Mouse (Mus musculus): ENCODE data around the gene Aldh16a1. TPM values are rescaled to one million over a fixed set of nuclear protein-coding genes. Genes with fewer than 3 reads are reported as not detected.
"Not testable (repeated sequence)": the region's sequence is repeated elsewhere in the genome, so short reads cannot be mapped to it uniquely, and the experiment has no call there.

Gene Aldh16a1
- total RNA-seq, 4 experiments from 2014 or later: 76.3 to 79.7 (median 77.2) TPM

DNA sequence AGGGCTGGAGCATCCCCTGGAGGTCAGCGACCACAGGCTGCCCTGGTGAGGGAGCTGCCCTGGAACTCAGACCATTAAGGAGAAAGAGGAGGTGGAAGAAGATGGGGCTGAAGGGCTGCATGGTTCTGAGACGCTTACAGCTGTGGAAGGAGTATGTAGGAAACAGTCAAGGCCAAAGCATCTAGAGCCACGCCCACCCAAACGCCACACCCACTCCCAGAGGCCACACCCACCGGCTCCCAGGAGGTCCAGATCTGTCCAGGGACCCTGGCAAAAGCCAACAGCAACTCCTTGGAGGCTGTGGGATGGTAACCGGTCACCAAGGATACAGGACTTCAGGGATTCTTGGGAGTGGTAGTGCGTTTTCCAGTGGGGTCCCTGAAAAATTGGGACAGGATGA is 24.2 kb upstream of the Aldh16a1 start:
- DNase-seq: no peak

DNA sequence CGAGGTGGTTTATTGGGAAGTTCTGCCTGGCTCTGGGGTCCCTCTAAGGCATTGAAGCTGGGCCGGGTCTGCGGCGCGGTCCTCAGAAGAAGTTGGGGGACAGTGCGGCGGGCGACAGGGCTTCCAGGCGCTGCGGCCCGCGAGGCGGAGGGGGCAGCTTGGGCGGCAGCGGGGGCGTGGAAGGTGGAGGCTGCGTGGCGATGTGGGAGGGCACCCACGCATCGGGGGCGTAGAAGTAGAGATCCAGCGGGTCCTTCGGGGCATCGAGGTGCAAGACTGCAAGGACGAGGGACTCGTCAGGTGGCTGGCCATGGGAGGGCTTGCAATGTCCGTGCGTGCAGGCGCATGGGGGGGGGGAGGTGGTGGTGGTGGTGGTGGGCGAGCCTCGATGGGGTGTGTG is 22.0 kb upstream of the Aldh16a1 start:
- no peak for DNase-seq

DNA sequence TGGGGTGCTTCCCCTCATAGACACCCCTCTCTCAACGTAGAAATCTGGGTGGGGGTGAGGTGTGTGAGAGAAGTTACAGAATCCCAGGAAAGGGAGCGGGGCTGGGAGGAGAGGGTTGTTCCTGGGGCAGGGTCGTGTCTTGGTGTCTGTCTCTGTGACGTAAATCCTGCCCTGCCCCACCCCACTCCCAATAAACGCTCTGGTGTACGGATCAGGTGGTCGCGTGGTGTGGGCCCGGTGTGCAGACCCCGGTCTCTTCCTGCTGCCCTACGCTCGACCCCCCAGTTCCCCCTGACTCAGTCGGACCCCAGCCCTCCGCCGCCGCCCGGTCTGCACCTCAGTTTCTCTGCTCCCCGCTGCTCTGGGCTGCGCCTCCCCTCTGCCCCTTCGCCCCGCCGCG is 21.5 kb upstream of the Aldh16a1 start:
- no peak for DNase-seq

DNA sequence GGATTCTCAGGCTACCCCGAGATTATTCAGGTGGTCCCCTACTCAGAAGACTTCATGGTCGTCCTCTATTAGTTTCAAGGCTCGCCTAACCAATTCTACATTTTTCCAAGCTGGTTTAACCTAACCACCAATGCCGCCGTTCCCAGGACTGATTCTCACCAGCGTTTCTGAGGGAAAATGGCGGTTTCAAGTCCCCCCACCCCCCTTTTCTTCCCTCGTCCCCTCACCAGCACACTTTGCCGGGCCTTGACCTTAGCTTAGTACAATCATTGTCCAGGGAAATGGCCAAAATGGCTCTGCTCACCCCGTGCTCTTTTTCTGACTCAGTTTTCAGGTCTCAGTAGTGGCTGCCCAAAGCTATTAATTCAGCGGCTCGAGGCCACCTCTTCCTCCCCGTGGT is 21.0 kb upstream of the Aldh16a1 start:
- no peak for DNase-seq

DNA sequence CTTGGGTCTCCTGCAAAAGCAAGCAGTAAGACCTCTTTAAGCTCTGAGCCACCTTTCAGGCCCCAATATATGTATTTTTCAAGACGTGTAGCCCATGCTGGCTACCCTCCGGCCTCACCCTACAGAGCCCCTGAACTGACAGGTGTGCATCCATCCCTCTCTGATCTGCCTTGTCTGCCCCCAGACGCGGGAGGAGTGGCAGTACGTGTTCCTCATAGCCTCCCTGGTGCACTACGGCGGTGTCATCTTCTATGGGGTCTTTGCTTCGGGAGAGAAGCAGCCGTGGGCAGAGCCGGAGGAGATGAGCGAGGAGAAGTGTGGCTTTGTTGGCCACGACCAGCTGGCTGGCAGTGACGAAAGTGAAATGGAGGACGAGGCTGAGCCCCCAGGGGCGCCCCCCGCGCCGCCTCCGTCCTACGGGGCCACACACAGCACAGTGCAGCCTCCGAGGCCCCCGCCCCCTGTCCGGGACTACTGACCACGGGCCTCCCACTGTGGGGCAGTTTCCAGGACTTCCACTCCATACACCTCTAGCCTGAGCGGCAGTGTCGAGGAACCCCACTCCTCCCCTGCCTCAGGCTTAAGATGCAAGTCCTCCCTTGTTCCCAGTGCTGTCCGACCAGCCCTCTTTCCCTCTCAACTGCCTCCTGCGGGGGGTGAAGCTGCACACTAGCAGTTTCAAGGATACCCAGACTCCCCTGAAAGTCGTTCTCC is 20.3 kb upstream of the Aldh16a1 start:
- no peak for DNase-seq

DNA sequence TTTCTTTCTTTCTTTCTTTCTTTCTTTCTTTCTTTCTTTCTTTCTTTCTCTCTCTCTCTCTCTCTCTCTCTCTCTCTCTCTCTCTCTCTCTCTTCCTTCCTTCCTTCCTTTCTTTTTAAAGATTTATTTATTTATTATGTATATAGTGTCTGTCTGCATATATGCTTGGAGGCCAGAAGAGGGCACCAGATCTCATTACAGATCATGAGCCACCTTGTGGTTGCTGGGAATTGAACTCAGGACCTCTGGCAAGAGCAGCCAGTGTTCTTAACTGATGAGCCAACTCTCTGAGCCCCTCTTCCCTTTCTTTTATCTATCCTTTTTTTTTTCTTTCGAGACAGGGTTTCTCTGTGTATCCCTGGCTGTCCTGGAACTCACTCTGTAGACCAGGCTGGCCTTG is 19.4 kb upstream of the Aldh16a1 start:
- not testable (repeated sequence) for DNase-seq

DNA sequence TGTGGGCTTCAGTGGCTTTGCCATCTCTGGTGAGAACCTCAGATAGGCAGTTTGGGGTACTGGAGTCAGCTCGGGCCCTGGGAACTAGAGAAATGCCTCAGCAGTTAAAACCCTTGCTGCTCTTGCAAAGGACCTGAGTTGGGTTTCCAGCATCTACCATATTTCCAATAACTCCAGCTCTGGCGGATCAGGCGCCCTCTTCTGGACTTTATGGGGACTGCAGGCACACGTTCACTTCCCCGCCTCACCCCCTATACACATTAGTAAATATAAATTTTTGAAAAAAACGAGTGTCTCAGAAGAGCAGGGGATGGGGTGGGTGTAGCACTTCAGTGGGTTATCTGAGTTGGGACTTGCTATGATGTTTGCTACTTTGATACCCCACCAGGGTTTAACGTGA is 18.6 kb upstream of the Aldh16a1 start:
- DNase-seq: no peak

DNA sequence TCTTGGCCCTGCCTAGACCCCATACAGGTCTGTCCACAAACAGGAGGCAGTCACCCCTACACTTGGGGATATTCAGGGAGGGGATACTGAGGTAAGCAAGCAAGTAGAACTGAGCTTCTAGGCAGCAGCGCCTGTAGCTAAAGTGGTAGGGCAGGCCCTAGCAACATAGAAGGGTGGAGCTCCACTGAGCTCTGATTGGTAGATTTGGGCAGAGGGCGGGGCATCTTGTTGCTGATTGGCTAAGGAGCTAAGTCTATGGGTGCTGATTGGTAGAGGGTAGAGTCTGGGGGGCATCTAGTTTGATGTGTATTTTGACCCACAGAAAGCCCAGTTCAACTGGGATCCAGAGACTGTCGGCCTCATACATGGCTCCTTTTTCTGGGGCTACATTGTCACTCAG is 15.1 kb upstream of the Aldh16a1 start:
- DNase-seq: no peak

DNA sequence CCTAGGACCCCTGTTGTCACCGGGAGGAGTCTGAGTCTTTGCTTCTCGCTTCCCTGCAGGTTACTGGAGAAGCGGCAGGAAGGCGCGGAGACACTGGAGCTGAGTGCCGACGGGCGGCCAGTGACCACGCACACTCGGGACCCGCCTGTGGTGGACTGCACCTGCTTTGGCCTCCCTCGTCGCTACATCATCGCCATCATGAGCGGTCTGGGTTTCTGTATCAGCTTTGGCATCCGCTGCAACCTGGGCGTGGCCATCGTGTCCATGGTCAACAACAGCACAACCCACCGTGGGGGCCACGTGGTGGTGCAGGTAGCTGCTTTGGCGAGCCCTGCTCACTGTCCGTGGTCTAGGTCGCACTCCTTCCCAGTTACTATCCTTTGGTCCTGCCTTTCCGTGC is 14.3 kb upstream of the Aldh16a1 start:
- no peak for DNase-seq

DNA sequence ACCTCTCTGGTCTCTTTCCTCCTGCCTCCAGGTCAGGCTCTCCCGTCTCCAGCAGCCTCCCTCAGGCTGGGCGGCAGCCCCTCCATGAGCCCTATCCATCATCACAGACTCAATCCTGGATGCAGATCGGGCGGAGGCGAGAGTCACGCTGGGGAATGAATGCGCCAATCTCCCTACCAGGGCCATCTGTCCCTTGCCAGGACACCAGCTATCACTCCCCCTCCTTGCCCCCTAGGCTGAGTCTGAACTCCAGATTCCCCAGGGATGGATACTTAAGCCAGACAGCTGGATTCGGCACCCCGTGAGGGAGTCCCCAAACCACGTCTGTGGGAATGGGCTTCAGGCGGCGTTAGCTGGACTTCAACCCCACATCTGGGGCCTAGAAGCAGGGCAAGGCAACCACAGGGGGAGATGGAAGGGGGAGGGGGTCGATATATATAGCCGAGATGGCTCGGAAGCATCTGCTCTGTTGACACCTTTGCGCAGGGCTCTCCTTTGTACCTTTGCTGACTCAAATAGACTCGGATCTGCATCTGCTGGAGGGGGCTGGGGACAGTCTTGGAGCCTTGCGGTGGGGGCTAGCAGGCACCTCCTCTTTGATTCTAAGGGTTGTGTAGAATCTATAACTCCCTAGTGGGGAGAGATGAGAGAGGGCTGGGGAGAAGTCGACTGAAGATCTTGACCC is 13.5 kb upstream of the Aldh16a1 start:
- no peak for DNase-seq

DNA sequence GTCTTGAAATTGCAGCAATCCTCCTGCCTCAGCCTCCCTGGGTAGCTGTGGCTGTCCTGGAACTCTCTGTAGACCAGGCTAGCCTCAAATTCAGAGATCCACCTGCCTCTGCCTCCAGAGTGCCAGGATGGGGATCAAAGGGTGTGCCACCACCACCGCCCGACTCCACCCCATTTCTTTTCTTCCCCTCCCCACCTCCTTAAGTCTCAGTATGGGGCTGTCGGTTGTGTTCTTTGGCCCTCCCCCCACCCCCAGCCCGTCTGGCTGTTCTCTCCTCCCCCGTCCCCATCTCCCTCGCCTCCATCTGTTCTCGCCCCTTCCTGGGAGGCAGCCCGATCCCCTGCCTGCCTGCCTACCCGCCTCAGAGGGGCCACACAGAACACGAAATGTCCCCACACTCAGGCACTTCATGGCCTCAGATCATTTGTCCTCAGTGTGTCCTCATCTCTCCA is 12.6 kb upstream of the Aldh16a1 start:
- no peak for DNase-seq

DNA sequence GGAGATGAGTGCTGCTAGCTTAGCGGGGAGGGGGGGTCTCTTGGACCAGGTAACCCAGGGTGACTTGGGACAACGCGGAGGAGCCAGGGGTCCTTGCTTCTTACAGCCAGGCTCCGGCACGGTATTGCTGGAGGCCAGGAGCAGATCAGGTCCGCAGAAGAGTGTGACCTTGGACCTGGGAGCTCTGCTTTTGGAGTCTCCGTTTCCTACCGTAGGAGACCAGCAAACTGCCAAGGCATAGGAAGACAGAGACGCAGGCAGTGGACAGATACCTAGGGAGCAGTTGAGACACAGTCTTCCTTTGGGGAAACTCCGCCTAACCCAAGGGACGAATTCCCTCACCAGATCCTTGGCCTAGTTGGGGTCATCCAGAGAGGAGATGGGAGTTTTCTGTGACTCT is 11.3 kb upstream of the Aldh16a1 start:
- DNase-seq: no peak

DNA sequence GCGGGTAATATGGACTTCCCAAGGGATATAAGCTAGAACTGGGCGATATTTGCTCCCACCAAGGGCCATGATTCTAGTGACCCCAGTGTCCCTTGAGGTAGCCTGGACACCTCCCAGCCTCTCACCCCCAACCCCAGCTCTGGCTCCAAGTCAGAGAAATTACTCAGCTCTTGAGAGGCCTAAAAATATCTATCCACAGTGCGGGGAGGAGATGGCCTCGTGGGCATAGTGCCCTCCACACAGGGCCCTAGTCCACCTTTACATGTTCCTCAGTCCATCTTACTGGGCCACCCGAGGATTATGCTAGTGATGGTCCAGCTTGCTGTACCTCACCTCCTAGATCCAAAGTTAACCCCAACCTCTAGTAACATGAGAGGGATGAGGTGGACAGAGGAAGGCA is 10.4 kb upstream of the Aldh16a1 start:
- DNase-seq: no peak

DNA sequence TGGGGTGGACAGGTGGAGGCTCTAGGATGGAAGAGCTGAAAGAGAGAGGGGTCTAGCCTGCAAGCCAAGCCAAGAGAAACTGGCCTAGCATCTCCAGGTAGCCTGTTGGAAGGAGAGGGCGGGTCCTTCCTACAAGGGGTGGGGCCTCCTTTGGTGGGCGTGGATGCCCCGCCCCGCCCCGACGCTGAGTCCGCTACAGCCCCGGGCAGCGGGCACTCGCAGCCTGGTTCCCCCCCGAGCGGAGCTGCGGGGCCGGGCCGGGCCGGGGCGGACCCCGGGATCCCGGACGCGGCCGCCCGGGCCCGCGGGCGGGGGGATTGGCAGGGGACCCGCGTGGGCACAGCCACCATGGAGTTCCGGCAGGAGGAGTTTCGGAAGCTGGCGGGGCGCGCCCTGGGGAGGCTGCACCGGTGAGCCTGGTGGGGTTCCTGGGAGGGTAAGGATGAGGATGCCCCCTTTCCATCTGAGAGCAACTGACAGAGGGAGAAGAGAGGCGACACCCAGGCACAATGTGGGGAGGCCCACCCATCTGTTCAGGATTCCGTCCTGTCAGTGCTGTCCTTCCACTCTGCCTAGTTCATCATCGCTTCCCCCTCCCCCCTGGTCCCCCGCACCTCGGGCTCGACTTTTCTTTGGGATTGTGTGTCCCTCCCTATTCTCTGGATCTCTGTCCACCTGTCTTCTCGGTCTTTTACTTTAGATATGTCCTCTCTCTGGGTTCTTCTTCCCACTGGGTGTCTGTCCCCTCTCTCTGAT is 9.5 kb upstream of the Aldh16a1 start, which contains the start of gene Slc17a7:
TSS of gene Slc17a7 (plus strand) at position 215 of the 756 bp plus-strand sequence.
- no peak for DNase-seq

DNA sequence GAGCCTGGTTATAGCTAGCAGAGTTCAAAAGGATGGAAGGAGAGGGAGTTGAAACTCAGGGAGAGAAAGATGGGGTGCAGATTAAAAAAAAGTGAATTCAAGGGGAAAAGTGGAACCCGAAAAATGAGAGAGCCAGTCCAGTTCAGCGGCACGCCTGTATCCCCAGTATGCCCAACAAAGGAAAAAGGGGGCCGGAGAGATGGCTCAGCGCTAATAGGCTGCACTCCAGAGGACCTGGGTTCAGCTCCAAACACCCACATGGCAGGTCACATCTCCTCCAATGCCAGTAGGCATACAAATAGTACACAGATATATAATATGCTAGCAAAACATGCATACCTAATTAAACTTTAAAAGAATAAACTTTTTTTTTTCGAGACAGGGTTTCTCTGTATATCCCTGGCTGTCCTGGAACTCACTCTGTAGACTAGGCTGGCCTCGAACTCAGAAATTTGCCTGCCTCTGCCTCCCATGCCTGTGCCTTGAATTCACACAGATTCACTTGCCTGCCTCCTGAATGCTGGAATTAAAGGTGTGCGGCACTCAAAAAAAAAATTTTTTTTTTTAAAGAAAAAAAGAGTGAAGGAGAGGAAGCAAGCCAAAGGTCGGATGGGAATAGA is 8.7 kb upstream of the Aldh16a1 start:
- DNase-seq: no peak

DNA sequence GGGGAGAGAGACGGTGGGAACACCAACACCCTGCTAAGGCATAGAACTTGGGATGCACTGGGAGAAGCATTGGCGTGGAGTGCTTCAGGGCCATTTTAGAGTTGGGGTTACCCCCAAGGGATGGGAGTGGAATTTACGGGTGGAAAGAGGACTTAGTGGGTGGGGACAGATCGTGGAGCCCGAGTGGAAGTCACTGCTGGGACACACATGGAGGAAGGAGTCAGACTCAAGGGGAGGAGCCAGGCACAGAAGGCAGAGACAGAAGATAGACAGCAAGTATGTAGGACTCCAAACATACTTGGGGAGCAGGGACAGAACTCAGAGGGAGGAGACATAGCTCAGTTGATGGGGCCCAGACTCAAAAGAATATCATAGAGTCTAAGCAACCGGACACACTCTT is 8.2 kb upstream of the Aldh16a1 start:
- DNase-seq: no peak

DNA sequence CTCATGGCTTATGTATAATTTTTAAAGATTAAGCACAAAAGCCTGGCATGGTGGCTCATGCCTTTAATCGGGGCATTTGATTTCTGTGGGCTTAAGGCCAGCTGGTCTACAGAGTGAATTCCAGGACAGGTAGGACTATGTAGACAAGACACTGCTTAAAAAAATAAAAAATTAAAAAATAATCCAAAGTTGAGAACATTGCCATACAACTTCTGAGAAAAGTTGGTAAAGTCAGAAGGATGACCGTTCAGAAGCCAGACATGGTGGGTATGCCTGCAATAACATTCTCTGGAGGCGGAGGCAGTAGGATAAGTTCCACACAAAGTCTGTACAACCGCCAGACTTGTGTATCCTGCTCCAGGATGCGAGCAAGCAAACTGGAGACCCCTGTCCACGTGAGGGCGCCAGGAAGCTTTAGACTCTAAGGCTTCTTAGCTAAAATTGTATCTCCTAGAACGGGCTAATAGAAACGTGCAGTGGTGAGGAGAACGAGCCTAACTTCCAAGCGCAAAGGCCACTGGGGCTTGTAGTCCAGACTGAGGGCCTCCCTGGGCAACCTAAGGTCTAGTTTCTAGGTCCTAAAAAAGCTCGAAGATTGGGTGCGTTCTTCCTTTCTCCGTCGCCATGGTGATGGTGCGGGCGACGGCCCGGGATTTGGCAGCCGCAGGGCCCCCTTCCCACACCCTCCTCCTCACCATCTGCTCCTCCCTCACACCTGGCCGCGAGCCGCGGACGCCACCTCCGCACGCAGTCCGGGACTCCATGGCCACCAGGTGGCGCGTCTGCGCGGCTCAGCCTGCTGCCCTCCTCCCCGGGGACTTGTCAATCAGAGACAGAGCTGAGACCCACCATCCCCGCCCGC is 7.5 kb upstream of the Aldh16a1 start:
- DNase-seq: peak; percentile 76

DNA sequence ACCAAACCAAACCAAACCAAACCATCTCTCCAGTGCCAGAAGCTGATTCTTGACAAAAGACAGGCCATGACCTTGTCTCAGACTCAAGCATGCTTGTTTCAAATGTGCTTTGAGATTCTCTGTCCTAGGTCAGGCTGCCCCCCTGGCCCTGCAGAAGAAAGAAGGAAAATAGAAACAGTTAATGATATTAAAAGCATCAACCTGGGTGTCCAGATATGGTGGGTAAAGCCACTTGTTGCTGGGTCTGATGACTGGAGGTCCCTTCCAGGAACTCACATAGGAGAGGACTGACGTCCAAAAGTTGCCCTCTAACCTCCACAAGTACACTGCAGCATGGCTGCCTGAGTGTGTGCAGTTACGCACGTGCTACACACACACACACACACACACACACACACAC is 6.5 kb upstream of the Aldh16a1 start:
- no peak for DNase-seq

DNA sequence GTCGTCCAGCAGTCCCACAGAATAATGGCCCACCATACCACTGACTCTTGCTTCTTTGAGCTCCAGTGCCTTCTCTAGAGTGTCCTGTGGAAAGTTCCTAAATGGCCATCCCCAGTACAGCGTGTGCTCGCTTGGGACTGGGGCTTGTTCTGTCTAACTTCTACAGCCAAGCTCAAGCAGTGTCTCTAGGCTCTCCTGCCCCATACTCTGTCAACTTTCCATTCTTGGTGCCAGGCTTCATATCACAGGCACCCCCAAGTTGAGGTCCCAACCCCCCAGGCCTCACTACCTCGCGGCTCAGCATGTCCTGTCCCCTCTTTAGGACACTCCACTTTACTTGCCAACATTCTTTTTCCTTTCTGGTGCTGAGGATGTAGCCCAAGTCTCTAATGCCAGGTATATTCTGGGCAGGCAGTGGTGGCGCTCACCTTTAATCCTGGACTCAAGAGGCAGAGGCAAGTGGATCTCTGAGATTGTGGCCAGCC is 6.0 kb upstream of the Aldh16a1 start:
- no peak for DNase-seq

DNA sequence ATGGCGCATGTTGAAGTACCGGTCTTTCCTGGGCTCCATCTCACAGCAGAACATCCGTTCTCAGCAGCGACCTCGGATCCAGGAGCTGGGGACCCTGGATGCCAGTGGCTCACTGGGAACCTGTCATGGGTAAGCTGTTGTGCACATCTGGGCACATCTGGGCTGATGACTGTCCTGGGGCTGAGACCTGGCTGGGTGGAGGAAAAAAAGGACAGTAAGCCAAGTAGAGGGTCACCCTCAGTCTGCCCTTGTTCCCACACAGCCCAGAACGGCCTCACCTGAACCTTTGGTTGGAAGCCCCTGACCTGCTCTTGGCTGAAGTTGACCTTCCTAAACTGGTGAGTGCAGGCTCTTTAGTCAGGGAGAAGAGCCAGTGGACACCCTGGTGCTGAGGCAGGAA is 4.6 kb upstream of the Aldh16a1 start:
- DNase-seq: no peak

DNA sequence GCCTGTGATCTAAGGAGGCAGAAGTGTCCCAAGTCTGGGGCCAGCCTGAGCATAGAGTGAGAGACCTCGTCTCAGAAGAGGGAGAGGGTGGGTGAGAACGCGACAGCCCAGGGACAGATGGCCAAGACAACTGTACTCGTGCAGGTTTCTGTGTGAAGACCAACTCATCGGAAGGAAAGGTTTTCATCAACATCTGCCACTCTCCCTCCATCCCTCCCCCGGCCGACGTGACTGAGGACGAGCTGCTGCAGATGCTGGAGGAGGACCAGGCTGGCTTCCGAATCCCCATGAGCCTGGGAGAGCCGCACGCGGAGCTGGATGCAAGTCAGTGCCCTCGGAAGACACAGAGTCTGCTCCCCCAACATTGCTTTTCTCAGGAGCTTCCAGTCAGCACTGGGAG is 3.1 kb upstream of the Aldh16a1 start:
- no peak for DNase-seq

DNA sequence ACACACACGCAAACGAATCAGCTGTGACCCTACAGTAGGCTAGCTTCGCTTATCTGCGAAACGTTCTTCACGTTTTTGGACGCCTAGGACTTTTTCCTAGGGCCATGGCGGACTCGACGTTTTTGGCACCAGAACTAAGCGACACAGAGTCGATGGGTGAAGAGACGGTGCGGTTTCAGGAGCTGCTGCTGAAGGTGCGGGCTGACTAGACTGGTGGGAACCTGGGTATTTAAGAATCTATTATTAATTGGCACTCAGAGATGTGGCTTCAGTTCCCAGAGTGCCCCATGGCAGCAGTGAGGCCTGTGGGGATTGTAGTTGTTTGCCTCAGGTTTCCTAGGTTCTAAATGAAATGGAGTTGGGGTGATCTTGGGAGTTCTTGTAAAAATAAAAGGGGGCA is 1.8 kb upstream of the Aldh16a1 start:
- no peak for DNase-seq

All from adrenal gland, adult 8-10 months (tissue).